Mouse (Mus musculus) cerebellum, adult (tissue): ENCODE results near the gene Sqor.

Source experiments
- ATAC-seq: cut with Nextera tagmentation; 2 replicates; pipeline ENCODE4 v1.9.2; 2017; ENCODE audit warnings: mild to moderate bottlenecking, moderate library complexity, mixed read lengths; ENCODE audit not compliant: insufficient number of reproducible peaks, low FRiP score, low TSS enrichment

The Sqor gene

DNA sequence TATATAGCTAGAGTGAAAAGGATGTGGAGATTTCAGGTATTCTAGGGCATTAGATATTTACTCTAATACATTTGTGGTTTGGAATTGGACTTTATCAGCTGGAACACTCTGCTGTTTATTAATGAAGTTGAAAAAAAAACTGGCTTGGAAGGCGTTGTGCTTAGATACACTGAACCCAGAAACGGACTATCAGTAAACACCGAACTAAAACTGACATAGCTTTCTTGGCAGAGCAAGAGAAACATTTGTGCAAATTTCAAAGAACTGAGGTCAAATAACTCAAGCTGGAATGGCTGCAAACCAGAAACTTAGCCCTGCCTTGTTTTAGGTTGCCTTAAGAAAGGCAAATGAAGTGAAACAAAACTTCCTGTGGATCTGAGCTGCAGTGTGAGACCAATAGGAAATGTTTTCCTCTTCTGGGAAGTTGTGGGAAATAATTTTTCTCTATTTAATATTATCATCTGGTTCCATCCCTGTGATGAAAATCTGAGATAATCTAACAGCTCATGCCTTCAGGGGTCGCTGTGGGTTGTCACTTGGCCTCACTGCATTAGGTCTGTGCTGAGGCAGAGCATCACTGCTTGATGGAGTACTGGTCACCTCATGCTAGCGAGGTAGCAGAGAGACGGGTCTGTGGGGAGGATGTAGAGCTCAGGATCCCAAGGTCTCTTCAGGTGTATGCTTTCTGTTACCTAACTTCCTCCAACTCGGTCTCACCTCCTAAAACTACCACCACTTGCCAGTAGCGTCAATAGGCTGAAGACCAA is 16.7 kb downstream of the Sqor start:
- ATAC-seq = no peak

DNA sequence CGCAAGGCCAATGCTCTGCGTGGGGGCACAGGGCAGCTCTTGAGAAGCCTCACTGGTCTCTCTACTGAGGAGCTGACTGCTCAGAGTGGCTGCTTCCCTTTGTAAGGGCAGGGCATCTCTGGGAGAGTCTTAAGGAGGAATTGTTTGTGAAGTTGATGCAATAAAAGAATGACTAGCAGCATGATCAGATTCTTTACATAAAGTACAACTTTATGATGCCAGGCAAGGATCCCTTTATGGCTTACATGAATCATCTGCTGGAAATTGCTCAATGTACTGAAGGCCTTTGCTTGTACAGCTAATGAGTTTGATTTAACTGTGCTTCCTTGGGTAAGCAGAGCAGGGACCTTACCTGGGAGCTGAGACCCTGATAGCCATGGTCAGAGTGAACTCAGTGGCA is 18.7 kb downstream of the Sqor start:
- no peak for ATAC-seq

DNA sequence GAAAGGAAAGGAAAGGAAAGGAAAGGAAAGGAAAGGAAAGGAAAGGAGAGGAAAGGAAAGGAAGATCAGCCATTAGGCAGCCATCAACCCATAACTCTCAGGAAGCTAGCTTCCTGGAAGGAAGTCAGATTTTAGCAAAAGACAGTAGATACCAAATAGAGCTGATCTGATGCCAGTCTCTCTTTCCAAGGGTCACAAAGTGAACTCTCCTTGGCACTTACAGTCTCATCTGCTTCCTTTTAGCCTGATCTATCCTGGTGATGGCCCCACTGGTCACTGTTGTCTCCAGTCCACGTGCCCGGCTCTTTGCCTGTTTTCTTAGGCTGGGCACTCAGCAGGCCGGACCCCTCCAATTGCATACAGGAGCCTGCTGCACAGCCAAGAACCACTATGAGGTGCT is 19.7 kb downstream of the Sqor start:
- ATAC-seq = no peak

DNA sequence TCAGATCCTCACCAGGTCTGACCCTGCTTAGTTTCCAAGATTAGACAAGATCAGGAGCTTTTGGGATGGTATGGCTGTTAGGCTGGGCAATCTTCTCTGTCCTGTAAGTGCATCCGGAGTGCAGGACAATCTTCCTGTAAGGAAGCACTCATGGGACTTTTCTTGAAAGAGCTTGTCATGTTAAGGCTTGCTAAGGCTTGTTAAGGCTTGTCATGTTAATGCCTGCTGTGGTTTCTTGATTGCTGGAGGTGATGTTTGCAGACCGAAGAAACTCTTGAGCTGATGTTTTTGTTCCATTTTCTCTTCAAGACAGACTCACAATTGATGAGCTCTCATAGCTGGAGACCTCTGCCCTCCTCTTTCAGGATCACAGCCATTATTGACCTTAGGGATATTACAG is 21.1 kb downstream of the Sqor start:
- ATAC-seq = no peak

DNA sequence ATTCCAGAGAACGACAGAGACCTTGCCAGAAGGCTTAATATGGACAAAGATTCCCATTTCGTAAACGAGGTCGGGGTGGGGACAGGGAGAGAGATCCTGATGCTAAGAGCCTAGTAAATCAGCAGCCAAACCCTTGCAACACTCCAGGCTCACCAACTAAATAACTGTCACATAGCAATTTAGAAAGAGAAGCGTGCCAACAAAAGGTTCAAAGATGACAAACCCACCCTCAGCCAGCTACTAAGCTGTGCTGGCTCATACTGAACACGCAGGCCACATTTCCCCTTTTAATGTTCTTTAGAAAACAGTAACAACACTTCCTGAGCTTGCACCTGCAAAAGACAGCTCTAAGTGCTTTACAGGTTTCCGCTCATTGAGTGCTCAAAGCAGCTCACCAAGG is 24.3 kb downstream of the Sqor start:
- no peak for ATAC-seq

DNA sequence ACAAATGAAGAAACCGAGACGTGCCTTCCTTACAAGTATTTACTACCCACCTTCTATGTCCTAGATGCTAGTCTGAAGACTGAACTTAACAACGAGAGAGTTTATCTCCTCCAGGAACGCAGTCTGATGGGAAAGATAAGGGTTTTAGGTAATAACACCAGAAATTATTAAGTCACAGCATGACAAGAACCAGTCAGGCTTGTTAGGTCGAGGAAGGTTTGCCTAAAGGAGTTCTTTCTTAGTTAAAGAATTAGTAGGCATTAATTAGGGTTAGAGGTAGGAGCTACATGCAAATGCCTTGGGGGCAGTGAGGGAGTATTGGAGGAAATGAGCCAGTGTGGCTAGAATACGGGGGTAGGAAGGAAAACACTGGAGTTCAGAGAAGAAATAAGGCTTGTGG is 24.7 kb downstream of the Sqor start:
- no peak for ATAC-seq

DNA sequence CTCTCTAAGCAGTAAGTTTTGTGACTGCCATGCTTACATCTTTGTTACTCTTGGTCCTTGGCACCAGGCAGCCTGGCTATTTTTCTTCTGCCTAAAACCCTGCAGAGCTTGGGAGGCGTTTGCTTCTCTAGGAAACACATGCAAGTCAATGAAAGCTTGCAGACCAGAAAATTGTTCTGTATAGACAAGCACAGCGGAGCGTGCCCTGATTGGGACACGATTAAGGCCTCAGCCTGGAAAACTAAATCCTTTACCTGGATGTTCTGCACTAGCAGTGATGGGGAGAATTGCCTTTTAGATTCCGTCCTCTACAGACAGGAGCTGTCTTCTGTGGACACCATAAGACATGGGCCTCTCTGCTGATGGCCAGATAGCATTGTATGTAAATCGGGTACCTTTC is 39.4 kb downstream of the Sqor start:
- ATAC-seq = no peak

DNA sequence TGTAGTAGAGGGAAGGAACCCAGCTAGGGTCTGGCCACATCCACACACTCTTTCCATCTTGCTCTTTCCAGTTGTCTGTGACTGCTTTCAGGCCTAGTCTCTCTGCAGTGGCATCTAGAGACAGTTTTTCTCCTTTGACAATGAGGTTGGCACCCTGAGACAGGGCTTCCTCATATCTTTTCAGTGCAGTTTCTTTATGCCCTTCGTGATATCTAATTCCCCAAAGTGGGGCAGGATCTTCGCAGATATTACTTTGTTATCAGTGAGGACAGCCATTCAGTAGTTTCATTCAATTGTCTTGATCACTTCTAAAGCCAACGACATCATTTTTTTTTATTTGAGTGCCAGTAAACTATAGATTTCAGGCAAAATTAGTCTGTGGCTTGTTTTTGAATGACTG is 41.0 kb downstream of the Sqor start:
- no peak for ATAC-seq

DNA sequence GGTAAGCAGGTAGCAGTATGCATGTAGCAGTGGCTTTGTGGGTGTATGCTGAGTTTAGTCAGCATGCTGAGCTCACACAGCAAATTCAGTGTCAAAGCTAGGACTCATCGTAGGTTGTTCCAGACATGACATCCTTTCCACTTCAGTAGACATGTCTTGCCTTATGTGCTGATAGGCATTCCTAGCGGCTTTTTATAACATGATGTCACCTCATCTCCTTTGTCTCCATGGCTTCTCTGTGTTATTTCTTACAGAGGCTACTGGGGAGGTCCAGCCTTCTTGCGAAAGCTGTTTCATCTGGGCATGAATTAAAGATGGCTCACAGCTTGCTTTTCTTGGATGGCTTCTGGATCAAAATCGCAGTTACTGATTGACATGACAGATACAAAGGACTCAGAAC is 44.0 kb downstream of the Sqor start:
- ATAC-seq = no peak

DNA sequence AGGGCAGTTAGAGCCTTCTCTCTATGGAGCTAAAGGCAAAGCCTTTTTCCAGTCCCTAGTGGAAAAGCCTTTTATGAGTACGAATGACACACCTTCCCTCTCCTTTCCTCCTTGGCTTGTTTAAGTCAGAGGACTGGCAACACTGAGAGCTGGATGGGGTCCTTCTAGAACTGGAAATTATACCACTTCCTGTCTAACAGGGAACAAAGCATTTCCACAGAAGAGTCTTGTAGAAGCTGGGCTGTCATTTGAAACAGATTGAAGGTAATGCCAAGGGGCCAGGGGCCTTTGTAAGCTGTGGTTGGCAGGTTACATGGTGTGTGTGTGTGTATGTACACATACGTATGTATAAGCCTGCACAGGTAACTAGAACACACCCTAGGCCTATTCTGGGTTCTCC is 51.9 kb downstream of the Sqor start:
- ATAC-seq = no peak

DNA sequence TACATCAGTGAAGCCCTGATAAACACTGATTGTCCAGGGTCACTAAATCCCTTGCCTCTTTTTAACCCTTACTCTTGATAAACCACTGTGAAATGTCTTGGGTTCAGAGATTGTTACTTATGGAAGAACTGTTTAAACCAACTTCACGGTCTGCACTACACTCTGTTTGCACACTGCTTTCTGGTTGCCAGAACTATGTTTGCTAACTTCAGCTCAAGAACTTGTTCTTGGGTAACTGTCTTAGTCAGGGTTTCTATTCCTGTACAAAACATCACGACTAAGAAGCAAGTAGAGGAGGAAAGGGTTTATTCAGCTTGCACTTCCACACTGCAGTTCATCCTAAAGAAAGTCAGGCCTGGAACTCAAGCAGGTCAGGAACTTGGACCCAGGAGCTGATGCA is 56.2 kb downstream of the Sqor start:
- ATAC-seq = no peak

DNA sequence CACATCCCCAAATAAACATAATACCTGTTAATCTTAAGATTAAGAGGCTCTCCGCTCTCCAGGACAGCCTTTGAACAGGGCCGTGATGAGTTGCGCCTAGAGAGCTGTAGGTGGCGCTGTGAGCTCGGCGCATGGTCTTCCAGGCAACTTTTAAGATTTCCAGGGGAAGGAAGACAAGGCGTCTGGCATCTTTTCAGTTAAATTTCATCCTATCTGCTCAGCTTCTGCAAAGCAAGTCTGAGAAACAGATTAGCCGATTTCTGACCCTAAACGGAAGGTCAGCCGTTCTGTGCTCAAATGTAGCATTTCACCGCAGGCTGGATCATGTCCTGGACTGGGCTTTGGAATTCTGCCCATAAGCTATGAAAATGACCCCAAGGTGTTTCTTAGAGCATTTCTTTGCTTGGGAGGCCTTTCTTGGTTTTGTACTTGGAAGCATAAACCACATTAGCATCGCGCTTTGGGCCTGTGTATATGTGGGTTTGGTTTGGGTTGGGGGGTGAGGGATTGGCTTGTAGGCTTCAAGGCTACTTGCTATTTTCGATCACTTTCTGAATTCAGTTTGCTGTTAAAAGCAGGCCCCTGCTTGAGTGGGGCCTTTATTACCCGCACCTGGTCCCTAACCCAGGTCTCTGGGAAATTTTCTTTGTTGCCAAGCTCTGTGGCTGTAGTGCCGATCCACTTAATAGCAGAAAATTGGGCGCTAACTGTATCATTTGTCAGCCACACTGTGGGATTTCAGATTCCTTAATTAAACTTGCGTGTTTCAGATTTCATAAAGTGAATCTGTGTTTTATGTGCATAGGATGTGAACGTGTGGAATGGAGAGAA is 60.6 kb downstream of the Sqor start:
- peak; percentile 64; the same call in 1 of the 2 replicates for ATAC-seq

DNA sequence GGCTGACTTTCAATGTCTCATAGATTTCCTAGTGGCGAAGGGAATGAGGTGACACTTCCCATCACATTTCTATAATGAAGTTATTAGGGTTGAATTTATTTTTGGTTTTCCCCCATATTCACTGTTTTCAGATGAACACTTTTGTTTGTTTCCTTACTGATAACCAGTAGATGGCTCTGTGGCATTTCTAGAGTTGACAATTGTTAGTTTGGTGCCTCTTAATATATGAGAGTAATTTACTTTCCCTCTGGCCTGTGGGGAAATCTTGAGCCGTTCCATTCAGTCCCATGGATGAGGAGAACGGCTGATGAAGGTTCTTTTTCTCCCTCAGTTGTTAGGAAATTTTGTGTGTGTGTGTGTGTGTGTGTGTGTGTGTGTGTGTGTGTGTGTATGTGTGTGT is 61.3 kb downstream of the Sqor start:
- ATAC-seq = no peak

DNA sequence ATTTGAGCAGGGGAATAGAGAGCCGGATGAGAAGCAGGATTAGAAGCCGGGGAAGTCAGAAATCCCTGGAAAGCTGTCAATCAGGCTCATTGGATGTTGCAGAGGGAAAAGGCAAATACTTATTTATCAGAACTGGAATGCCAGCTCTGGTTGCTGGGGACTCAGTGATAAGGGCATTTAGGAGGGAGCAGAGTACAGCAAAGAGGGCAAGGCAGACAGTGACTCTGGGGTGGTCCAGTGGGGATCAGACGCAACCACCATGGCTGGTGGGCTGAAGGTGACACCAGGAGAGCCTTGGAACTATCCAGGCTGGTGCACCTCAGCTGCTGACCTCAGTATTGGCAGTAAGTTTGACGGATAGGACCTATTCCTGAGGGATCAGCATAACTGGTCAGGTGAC is 89.6 kb downstream of the Sqor start:
- ATAC-seq = no peak

DNA sequence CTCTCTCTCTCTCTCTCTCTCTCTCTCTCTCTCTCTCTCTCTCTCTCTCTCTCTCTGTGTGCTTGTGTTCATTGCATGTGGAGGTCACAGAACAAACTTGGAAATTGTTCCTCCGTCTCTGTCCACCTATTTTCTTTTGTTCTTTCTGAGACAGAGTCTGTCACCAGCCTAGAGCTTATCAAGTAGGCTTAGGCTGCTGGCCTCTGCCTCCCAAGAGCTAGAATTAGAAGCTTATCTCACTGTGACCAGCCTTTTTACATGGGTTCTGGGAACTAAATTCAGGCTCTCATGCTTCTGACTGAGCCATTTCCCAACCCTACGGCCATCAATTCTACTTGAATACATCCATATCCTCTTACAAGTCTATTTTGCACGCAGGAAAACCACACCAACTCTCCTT is 90.3 kb downstream of the Sqor start:
- no peak for ATAC-seq
